Mouse (Mus musculus) liver, adult 2 months (tissue): Measurements from ENCODE around the gene Slc3a2. TPM values are rescaled to one million over a fixed set of nuclear protein-coding genes. Genes with fewer than 3 reads are reported as not detected.

Source experiments
- DNase-seq: peaks from one replicate; pipeline ENCODE4 v3.0.0-alpha.2; 2011; ENCODE audit warnings: low read depth, low spot score; ENCODE audit errors: extremely low read depth
- H3K27ac ChIP-seq: fragments of 200-500 bp; replicated peaks from 2 replicates; pipeline ENCODE4 v1.5.1; 2012; ENCODE audit warnings: low read depth, mild to moderate bottlenecking, control low read depth, inconsistent platforms, low read length; ENCODE audit not compliant: insufficient read depth
- H3K27me3 ChIP-seq: fragments of 200-500 bp; 2 replicates; pipeline ENCODE4 v1.6.1; 2012; ENCODE audit warnings: mild to moderate bottlenecking, moderate library complexity, low read length, inconsistent platforms; ENCODE audit not compliant: control insufficient read depth, insufficient read depth
- H3K36me3 ChIP-seq: fragments of 200-500 bp; 2 replicates; pipeline ENCODE4 v1.6.1; 2012; ENCODE audit warnings: low read length, inconsistent platforms; ENCODE audit not compliant: control insufficient read depth, insufficient read depth
- H3K4me1 ChIP-seq: fragments of 200-500 bp; 2 replicates; pipeline ENCODE4 v1.6.1; 2011; ENCODE audit warnings: low read length; ENCODE audit not compliant: control insufficient read depth, insufficient read depth
- H3K4me3 ChIP-seq: fragments of 200-500 bp; 2 replicates; pipeline ENCODE4 v1.5.1; 2011; ENCODE audit warnings: low read depth, mild to moderate bottlenecking, control low read depth, low read length, moderate library complexity; ENCODE audit not compliant: insufficient read depth
- H3K79me2 ChIP-seq: fragments of 200-500 bp; 2 replicates; pipeline ENCODE4 v1.6.1; 2012; ENCODE audit warnings: inconsistent platforms, mild to moderate bottlenecking, low read length, moderate library complexity; ENCODE audit not compliant: control insufficient read depth, insufficient read depth
- H3K9ac ChIP-seq: fragments of 200-500 bp; 2 replicates; pipeline ENCODE4 v1.6.1; 2012; ENCODE audit warnings: low read depth, mild to moderate bottlenecking, control low read depth, inconsistent platforms, low read length
- CTCF ChIP-seq: fragments of 200-500 bp; IDR thresholded peaks from 2 replicates; pipeline ENCODE4 v1.5.1; 2011; ENCODE audit warnings: low read depth, low read length, control low read depth
- POLR2A ChIP-seq: fragments of 200-500 bp; IDR thresholded peaks from 2 replicates; pipeline ENCODE4 v1.6.1; 2011; ENCODE audit warnings: low read length, control low read depth; ENCODE audit not compliant: insufficient read depth; ENCODE audit errors: extremely low read depth
- WGBS: fragments of 180-500 bp; shearing (Covaris S2); methylation state at CpG from one replicate; pipeline ENCODE4 v1.1.7; 2018; 5-methylcytosine and 5-hydroxymethylcytosine counted together
- polyA plus RNA-seq: library from polyadenylated mRNA; depleted of rRNA; stranded (reverse); fragments of >200 nt; gene quantifications from 2 replicates; pipeline ENCODE4 v1.2.3, GENCODE M21; 2012; rRNA removed
- total RNA-seq: library from RNA; depleted of rRNA; stranded (reverse); fragments of >200 nt; gene quantifications from 2 replicates; pipeline ENCODE4 v1.2.3, GENCODE M21; 2014; rRNA removed

Gene Slc3a2
- total RNA-seq = 30.2 and 37.6 TPM in 2 replicates
- polyA plus RNA-seq = 62.9 and 71.6 TPM in 2 replicates

GRCm38 (mm10) chr19:8722907-8723573 lies at the start of gene Slc3a2:
Gene Slc3a2, minus strand, starts transcription at chr19:8723369.
- H3K9ac ChIP-seq = peak within 1 kb of the TSS; percentile 91
- peak within 1 kb of the TSS; percentile 90 for H3K4me3 ChIP-seq
- DNase-seq = peak; percentile 97
- under 1% methylated on average over 50 of the region's 50 CpGs for WGBS
- peaks cover 9% of the 10 kb centered on the region; the same call in 1 of the 2 replicates for H3K4me1 ChIP-seq
- TF ChIP-seq POLR2A (peak; percentile 56), CTCF (no peak)
- H3K79me2 ChIP-seq = no peaks in the 10 kb centered on the region
- peaks cover 31% of the 10 kb centered on the region for H3K36me3 ChIP-seq
- peak within 1 kb of the TSS; percentile 76 for H3K27ac ChIP-seq
- no peaks in the 10 kb centered on the region for H3K27me3 ChIP-seq

- H3K9ac ChIP-seq = peak within 1 kb of the TSS; percentile 87
- peak; percentile 75 for TF ChIP-seq POLR2A
- TF ChIP-seq CTCF = no peak
Measured at GRCm38 (mm10) chr19:8770567-8771270, 47.5 kb upstream of the Slc3a2 start, which contains the start of gene Tmem223. Gene Tmem223, plus strand, starts transcription at chr19:8770996.

DNA sequence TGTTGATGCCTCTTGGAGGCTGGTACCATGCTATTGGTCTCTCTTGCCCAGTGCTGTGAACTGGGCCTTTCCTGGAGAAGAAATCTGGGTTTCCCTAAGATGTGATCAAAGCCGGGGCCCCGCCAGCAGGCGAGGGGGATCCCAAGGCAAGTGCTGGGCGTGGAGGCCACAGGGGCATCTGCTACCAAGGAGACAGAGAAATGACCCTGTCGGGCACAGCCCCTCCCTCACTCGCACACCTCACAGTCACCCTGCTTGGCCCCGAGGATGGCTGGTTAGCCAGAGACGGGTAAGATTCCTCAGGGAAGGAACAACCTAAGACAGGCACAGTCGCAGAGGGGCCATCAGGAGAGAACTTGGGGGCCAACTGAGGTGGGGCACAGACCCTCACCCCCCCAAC lies 42.4 kb upstream of the Slc3a2 start:
- Histone ChIP-seq H3K79me2 (peaks cover 6% of the 10 kb centered on the region; the same call in 1 of the 2 replicates), H3K27me3 (no peaks in the 10 kb centered on the region), H3K36me3 (peaks cover 64% of the 10 kb centered on the region), H3K4me3 (no peak overlapping the region), H3K9ac (no peak overlapping the region), H3K27ac (no peak overlapping the region), H3K4me1 (peaks cover 2% of the 10 kb centered on the region; the same call in 1 of the 2 replicates)
- no peak for DNase-seq
- TF ChIP-seq POLR2A = no peak
- no peak for TF ChIP-seq CTCF
- 98% methylated on average over 9 of the region's 9 CpGs for WGBS

More at GRCm38 (mm10) chr19:8770567-8771270, 47.5 kb upstream of the Slc3a2 start, which contains the start of gene Tmem223:
- Histone ChIP-seq H3K27me3 (no peaks in the 10 kb centered on the region), H3K4me1 (peaks cover 20% of the 10 kb centered on the region), H3K27ac (peak within 1 kb of the TSS; percentile 69), H3K36me3 (peaks cover 36% of the 10 kb centered on the region), H3K4me3 (peak within 1 kb of the TSS; percentile 91), H3K79me2 (peaks cover 16% of the 10 kb centered on the region; the same call in 1 of the 2 replicates)
- peak; percentile 67 for DNase-seq
- 16% methylated on average over 29 of the region's 29 CpGs for WGBS

DNA sequence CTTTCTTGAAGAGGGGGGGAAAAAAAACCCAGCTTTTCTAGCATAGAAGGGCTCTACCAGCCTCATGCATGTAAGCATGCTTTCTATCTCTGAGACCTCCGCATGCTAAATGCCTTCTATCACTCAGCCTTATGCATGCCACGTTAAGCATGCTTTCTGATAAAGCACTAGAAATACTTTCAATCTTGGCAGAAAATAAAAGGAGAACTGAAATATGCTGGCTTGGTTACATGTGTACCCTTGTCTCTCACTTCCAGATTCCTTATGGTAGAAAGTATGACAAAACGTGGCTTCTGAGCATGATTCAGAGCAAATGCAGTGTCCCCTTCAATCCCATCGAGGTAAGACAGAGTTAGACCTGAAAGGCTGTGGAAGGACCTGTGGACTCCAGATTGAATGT lies 40.1 kb upstream of the Slc3a2 start:
- no peak for DNase-seq
- Histone ChIP-seq H3K9ac (no peak overlapping the region), H3K4me3 (no peak overlapping the region), H3K36me3 (peaks cover 56% of the 10 kb centered on the region), H3K79me2 (peaks cover 20% of the 10 kb centered on the region; the same call in 1 of the 2 replicates), H3K27me3 (no peaks in the 10 kb centered on the region), H3K4me1 (0 out of 2 replicates have a peak, but pooled peaks cover 2% of the 10 kb centered on the region), H3K27ac (no peak overlapping the region)
- TF ChIP-seq CTCF (no peak), POLR2A (no peak)
- WGBS = 89% methylated on average over 4 of the region's 4 CpGs

DNA sequence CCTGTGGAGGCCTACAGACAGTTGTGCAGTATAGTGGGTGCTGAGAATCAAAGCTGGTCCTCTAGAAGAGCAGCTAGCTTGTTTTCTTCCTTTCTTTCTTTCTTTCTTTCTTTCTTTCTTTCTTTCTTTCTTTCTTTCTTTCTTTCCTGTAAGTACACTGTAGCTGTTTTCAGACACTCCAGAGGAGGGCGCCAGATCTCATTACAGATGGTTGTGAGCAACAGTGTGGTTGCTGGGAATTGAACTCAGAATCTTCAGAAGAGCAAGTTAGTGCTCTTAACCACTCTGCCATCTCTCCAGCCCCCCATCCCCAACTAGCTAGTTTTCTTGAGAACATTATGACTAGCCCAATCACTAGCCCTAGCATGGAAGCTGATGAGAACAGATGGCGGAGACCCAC lies 37.6 kb upstream of the Slc3a2 start:
- Histone ChIP-seq H3K27ac (no peak overlapping the region), H3K9ac (no peak overlapping the region), H3K4me3 (no peak overlapping the region), H3K36me3 (peaks cover 32% of the 10 kb centered on the region), H3K79me2 (peaks cover 26% of the 10 kb centered on the region; the same call in 1 of the 2 replicates), H3K27me3 (no peaks in the 10 kb centered on the region), H3K4me1 (peaks cover 10% of the 10 kb centered on the region; the same call in 1 of the 2 replicates)
- no peak for TF ChIP-seq CTCF
- TF ChIP-seq POLR2A = no peak
- 98% methylated on average over 2 of the region's 2 CpGs for WGBS
- no peak for DNase-seq
